Mouse (Mus musculus) stomach, postnatal 0 days (tissue): ENCODE measurements at regions not wholly inside any gene's neighbourhood (a gene's known extent, or its start where the extent isn't known, plus 50 kb on each side); places are given as distances from the start of the nearest gene placed in this dataset.

Source experiments
- CTCF ChIP-seq: IDR thresholded peaks from 2 replicates; pipeline ENCODE4 v1.5.1; 2016; ENCODE audit warnings: antibody characterized with exemption, low read depth, mild to moderate bottlenecking, moderate library complexity
- EP300 ChIP-seq: optimal IDR thresholded peaks from 2 replicates; pipeline ENCODE3; 2016; ENCODE audit warnings: antibody characterized with exemption

- no peak for TF ChIP-seq EP300
- TF ChIP-seq CTCF: no peak
Measured at GRCm38 (mm10) chr10:126599686-126600085, 301.5 kb downstream of the Atp23 start.
